ENCODE assay signal across 8 mouse cellular contexts in genomic region chr6:85587396-85588143, GRCm38 (mm10). TPM values are rescaled to one million over a fixed set of nuclear protein-coding genes. Genes with fewer than 3 reads are reported as not detected.
DNase-seq lines count a peak whose midpoint lies in the region; ATAC-seq and TF ChIP-seq lines count a peak whose summit lies in the region.

Alms1 (plus strand) TSS chr6:85587531.

- H3K36me3 ChIP-seq in E14TG2a.4 (ENCODE audit: insufficient read depth, low read length), result no peaks in the 10 kb centered on the region
- peaks cover 6% of the 10 kb centered on the region; the same call in 1 of the 2 replicates for H3K36me3 ChIP-seq in forebrain, embryonic 12.5 days (replicated peaks)
- no peaks in the 10 kb centered on the region for H3K36me3 ChIP-seq in heart, postnatal 0 days (replicated peaks; ENCODE audit: control insufficient read depth, insufficient read depth, low read length)
- no peaks in the 10 kb centered on the region for H3K36me3 ChIP-seq in liver, embryonic 16.5 days (ENCODE audit: control insufficient read depth, insufficient read depth)
- no peaks in the 10 kb centered on the region for H3K36me3 ChIP-seq in neural tube, embryonic 13.5 days
- no peaks in the 10 kb centered on the region for H3K36me3 ChIP-seq in testis, adult 2 months (ENCODE audit: control insufficient read depth, insufficient read depth, low read length)

- ATAC-seq in forebrain, embryonic 12.5 days (ENCODE audit: low FRiP score), result peak; percentile 96
- ATAC-seq in heart, postnatal 0 days (ENCODE audit: insufficient read depth, low read depth), result peak; percentile 98
- peak; percentile 96 for ATAC-seq in liver, embryonic 16.5 days (ENCODE audit: low read depth)
- peak; percentile 98 for ATAC-seq in neural tube, embryonic 13.5 days (ENCODE audit: low read depth)

- no peaks in the 10 kb centered on the region for H3K27me3 ChIP-seq in E14TG2a.4 (ENCODE audit: insufficient read depth, low read length)
- no peaks in the 10 kb centered on the region for H3K27me3 ChIP-seq in forebrain, embryonic 12.5 days
- H3K27me3 ChIP-seq in heart, postnatal 0 days (ENCODE audit: control insufficient read depth, insufficient read depth, low read length), result no peaks in the 10 kb centered on the region
- H3K27me3 ChIP-seq in liver, embryonic 16.5 days (ENCODE audit: control insufficient read depth, insufficient read depth, low read depth, low read length), result no peaks in the 10 kb centered on the region
- H3K27me3 ChIP-seq in neural tube, embryonic 13.5 days, result no peaks in the 10 kb centered on the region
- no peaks in the 10 kb centered on the region for H3K27me3 ChIP-seq in testis, adult 2 months (ENCODE audit: control insufficient read depth, insufficient read depth, low read length)

- TF ChIP-seq CTCF in E14TG2a.4 (conservative IDR thresholded peaks at IDR 0.05; ENCODE audit: low read length), result no peak
- TF ChIP-seq CTCF in heart, postnatal 0 days (IDR thresholded peaks at IDR 0.05; ENCODE audit: low read depth), result no peak
- no peak for TF ChIP-seq CTCF in testis, adult 2 months (IDR thresholded peaks at IDR 0.05; ENCODE audit: control insufficient read depth, insufficient read depth, insufficient replicate concordance, low read depth, low read length)

- peak; percentile 96 for TF ChIP-seq POLR2A in testis, adult 2 months (IDR thresholded peaks at IDR 0.05; ENCODE audit: control insufficient read depth, low read depth, low read length)

- peak within 1 kb of the TSS; percentile 95 for H3K4me3 ChIP-seq in E14TG2a.4 (replicated peaks; ENCODE audit: low read length)
- H3K4me3 ChIP-seq in forebrain, embryonic 12.5 days (replicated peaks), result peak within 1 kb of the TSS; percentile 89
- peak within 1 kb of the TSS; percentile 81 for H3K4me3 ChIP-seq in heart, postnatal 0 days (ENCODE audit: low read depth, low read length)
- H3K4me3 ChIP-seq in liver, embryonic 16.5 days (ENCODE audit: low read depth, low read length), result peak within 1 kb of the TSS; percentile 91
- H3K4me3 ChIP-seq in neural tube, embryonic 13.5 days, result peak within 1 kb of the TSS; percentile 96
- peak within 1 kb of the TSS; percentile 97 for H3K4me3 ChIP-seq in testis, adult 2 months (ENCODE audit: control insufficient read depth, low read depth, low read length)

- under 1% methylated on average over 58 of the region's 59 CpGs for WGBS in forebrain, embryonic 12.5 days
- WGBS in heart, postnatal 0 days, result under 1% methylated on average over 54 of the region's 59 CpGs
- WGBS in liver, embryonic 16.5 days (ENCODE audit: insufficient replicate concordance), result under 1% methylated on average over 54 of the region's 59 CpGs
- WGBS in neural tube, embryonic 13.5 days, result under 1% methylated on average over 57 of the region's 59 CpGs

- peak; percentile 94 for DNase-seq in c-Kit-positive CD71-positive TER-119-positive erythroid progenitor cells, embryonic 14.5 days (ENCODE audit: low spot score)
- DNase-seq in heart, postnatal 0 days (ENCODE audit: low spot score), result peak; percentile 92
- peak; percentile 96 to 98 for DNase-seq in kidney, postnatal 4 days

- H3K4me2 ChIP-seq in forebrain, embryonic 12.5 days, result peak within 1 kb of the TSS; percentile 64
- H3K4me2 ChIP-seq in heart, postnatal 0 days (ENCODE audit: low read depth, low read length), result peak within 1 kb of the TSS; percentile 87
- H3K4me2 ChIP-seq in liver, embryonic 16.5 days (ENCODE audit: low read depth, low read length), result peak within 1 kb of the TSS; percentile 85
- peak within 1 kb of the TSS; percentile 71 for H3K4me2 ChIP-seq in neural tube, embryonic 13.5 days

- no peak for TF ChIP-seq EP300 in heart, postnatal 0 days (IDR thresholded peaks at IDR 0.05; ENCODE audit: low read depth)

- H3K4me1 ChIP-seq in E14TG2a.4 (replicated peaks; ENCODE audit: low read depth, low read length), result peaks cover 21% of the 10 kb centered on the region
- peaks cover 21% of the 10 kb centered on the region for H3K4me1 ChIP-seq in forebrain, embryonic 12.5 days
- peaks cover 8% of the 10 kb centered on the region; the same call in 1 of the 2 replicates for H3K4me1 ChIP-seq in heart, postnatal 0 days (ENCODE audit: control insufficient read depth, insufficient read depth)
- peaks cover 4% of the 10 kb centered on the region for H3K4me1 ChIP-seq in liver, embryonic 16.5 days (ENCODE audit: control insufficient read depth, low read depth, low read length)
- peaks cover 25% of the 10 kb centered on the region for H3K4me1 ChIP-seq in neural tube, embryonic 13.5 days (replicated peaks)
- peaks cover 2% of the 10 kb centered on the region; the same call in 1 of the 2 replicates for H3K4me1 ChIP-seq in testis, adult 2 months (ENCODE audit: control insufficient read depth, insufficient read depth, low read length)

- peak within 1 kb of the TSS; percentile 88 for H3K9ac ChIP-seq in forebrain, embryonic 12.5 days
- peak within 1 kb of the TSS; percentile 59 for H3K9ac ChIP-seq in heart, postnatal 0 days (replicated peaks; ENCODE audit: low read depth, low read length)
- H3K9ac ChIP-seq in liver, embryonic 16.5 days (ENCODE audit: low read depth, low read length), result peak within 1 kb of the TSS; percentile 87
- H3K9ac ChIP-seq in neural tube, embryonic 13.5 days, result peak within 1 kb of the TSS; percentile 87

- H3K9me3 ChIP-seq in E14TG2a.4 (ENCODE audit: low read length), result no peaks in the 10 kb centered on the region
- H3K9me3 ChIP-seq in forebrain, embryonic 12.5 days, result no peaks in the 10 kb centered on the region
- H3K9me3 ChIP-seq in heart, postnatal 0 days (replicated peaks; ENCODE audit: control insufficient read depth, low read length), result no peaks in the 10 kb centered on the region
- H3K9me3 ChIP-seq in liver, embryonic 16.5 days (replicated peaks; ENCODE audit: control insufficient read depth, low read length), result no peaks in the 10 kb centered on the region
- H3K9me3 ChIP-seq in neural tube, embryonic 13.5 days, result no peaks in the 10 kb centered on the region

- H3K27ac ChIP-seq in forebrain, embryonic 12.5 days, result peak within 1 kb of the TSS; percentile 94
- H3K27ac ChIP-seq in heart, postnatal 0 days (ENCODE audit: low read depth), result peak within 1 kb of the TSS; percentile 62
- peak within 1 kb of the TSS; percentile 82 for H3K27ac ChIP-seq in liver, embryonic 16.5 days (ENCODE audit: low read length)
- peak within 1 kb of the TSS; percentile 94 for H3K27ac ChIP-seq in neural tube, embryonic 13.5 days (replicated peaks)
- H3K27ac ChIP-seq in testis, adult 2 months (ENCODE audit: control insufficient read depth, insufficient read depth, low read depth, low read length), result peak within 1 kb of the TSS; percentile 98

RNA-seq across cellular contexts. Expression of gene Alms1, which starts in this region (rescaled TPM):
- 11.4 and 14.0 TPM in 2 replicates for polyA plus RNA-seq in forebrain, embryonic 12.5 days (2016; fragmentation: Nextera tagmentation; extraction: Ambion mirVana)
- 2.8 and 3.5 TPM in 2 replicates for total RNA-seq in heart, postnatal 0 days (2014; rRNA removed; ENCODE audit: low replicate concordance)
- polyA plus RNA-seq in heart, postnatal 0 days (2015; fragmentation: Nextera tagmentation; extraction: Ambion mirVana), result 0.61 and 0.81 TPM in 2 replicates
- polyA plus RNA-seq in liver, embryonic 16.5 days (2015; fragmentation: Nextera tagmentation; extraction: Ambion mirVana), result 1.5 TPM in 2 replicates
- 4.4 and 6.0 TPM in 2 replicates for polyA plus RNA-seq in neural tube, embryonic 13.5 days (2015; fragmentation: Nextera tagmentation; extraction: Ambion mirVana)
- 11.6 and 13.5 TPM in 2 replicates for polyA plus RNA-seq in testis, adult 2 months (2012; rRNA removed)

Comparison
In these comparisons a context has a peak if more than half of its experiments do, and no peak if none do; other contexts are left out.
1. Peak in every context shown above with its lines: DNase-seq, ATAC-seq, H3K4me3 ChIP-seq and H3K27ac ChIP-seq.